Mouse (Mus musculus) gastrocnemius, postnatal 14 days (tissue): ENCODE results near the gene Calml4. TPM values are rescaled to one million over a fixed set of nuclear protein-coding genes. Genes with fewer than 3 reads are reported as not detected.
A peak's percentile ranks its signal among the peaks of the same experiment; 100 is the strongest.

Source experiments
- DNase-seq: peaks from one replicate; pipeline ENCODE4 v3.0.0; 2021; ENCODE audit warnings: mixed read lengths
- intact Hi-C: fragments of 180-260 bp; cut with DNase I; formaldehyde crosslinking; loops from one replicate; pipeline ENCODE4 v1.15.1; 2025; ENCODE audit warnings: low total_unique reads
- total RNA-seq, 2 experiments: library from RNA; stranded (reverse); gene quantifications; 2 replicates each; pipeline ENCODE4 v1.2.3; 2021

The Calml4 gene
- total RNA-seq, 2 experiments from 2014 or later, result 1.8 to 3.4 TPM

DNA sequence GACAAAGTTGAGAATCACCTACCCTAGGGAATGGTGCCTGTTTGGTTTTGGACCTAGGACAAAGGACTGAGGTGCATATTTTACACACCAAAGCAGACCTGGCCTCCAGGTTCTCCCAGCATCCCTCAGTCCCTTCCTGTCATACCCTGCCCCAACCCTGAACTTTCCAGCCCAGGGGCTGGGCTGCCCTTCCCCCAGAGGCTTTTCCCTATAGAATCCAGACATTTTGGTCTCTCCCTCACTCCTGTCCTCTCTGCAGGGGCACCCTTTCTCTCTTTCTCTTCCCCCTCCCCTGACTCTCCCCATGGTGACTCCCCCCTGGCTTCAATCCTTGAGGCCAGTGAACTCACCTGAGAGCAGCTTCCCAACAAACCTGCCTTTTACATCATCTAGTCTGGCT, 12.8 kb downstream of the Calml4 start:
- DNase-seq, result no peak
- intact Hi-C loops, result no loop called here

DNA sequence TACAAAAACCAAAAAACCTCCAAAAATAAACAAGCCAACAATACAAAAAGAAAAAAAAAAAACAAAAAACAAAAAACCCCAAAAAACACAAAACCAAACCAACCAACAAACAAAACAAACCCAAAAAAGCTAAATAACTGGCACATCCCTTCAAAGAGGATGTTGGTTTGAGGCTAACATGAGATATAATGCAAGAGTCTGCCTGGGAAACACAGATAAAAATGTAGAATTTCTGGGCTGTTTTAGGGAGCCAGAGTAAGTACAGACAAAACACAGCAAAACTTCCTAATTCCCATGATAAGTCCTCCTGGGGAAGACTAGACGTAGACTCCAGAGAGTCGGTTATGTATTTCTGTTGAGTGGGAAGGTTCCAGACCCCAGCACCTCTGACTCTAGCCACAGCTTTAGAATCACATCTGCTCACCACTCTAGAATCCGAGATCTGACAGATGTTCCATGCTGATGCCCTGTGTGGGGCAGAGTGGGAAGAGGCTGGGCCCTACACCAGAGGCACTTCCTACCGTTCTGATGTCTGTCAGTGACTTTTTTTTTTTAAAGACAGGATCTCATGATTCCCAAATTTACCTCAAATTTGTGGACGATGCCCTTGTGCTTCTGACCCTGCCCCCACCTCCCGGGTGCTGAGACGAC, 19.2 kb downstream of the Calml4 start:
- intact Hi-C loops, result no loop called here
- no peak for DNase-seq

DNA sequence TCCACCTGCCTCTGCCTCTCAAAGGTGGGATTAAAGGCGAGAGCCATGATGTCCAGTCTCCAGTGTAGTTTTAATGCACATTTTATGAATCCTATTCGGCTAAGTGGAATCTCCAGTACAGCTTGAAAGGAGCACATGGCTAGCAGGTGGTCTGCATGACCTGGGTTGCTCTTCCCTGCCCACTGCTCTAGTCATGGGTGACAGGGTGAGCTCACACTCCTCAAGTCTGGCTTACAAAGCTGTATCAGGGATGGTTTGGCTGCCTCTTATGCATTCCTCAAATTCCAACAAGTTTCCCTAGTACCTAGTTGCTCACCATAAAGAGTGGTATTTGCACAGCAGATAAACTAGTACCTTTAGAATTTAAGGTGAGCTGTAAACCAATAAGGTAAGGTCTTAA, 19.9 kb downstream of the Calml4 start:
- no peak for DNase-seq
- intact Hi-C loops, result no loop called here

DNA sequence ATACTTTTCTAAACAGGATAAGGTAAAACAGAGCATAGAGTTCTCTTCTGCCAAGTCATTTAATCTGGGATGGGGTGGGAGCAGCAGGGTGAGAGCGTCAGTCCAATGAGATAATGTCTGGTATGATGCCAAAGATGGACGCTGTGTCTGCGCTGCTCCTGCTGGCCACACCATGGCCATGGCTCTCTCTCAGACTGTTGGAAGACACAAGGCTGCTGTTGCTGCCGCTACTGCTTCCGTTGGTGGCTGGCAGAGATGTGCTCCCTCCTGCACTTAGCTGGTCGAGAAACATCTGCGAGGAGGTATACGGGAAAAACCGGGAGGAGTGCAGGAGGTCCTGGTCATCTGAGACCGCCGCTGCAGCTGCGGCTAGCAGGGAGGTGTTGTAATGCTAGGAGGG, 24.0 kb downstream of the Calml4 start:
- DNase-seq, result peak; percentile 54
- intact Hi-C loops, result no loop called here

DNA sequence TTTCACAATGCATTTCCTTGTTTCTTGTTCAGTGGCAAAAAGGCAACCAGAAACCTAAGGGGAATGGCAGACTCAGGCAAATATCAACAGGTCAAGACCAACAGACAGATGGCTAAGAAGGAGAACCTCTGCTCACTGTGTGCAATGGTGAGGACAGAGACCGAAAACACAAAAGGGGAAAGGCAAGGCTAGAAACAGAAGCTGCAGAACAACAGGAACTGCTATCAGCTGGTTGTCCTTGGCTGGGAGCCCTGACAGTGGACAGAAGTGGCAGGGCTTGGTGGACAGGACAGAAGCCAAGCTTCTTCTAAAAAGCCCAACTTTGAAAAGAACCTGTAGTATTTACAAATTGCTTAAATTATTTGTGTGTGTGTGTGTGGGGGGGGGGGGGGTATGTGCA, 36.6 kb downstream of the Calml4 start:
- peak; percentile 45 for DNase-seq
- intact Hi-C loops, result no loop called here

DNA sequence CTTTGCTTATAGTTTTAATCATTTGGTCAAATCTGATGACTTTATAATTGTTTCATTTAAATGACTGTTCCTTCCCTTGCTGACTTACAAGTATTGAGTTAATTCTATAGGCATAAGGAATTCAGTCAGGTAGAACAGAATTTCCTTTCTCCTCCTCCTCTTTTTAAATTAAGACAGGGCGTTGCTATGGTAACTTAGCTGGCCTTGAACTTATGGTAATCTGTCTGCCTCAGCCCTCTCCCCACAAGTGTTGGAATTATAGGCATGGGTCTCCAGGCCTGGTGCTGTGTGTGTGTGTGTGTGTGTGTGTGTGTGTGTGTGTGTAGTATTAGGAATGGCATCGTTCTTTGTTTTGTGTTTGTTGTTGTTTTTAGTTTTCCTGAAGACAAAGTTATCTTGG, 43.9 kb downstream of the Calml4 start:
- no peak for DNase-seq
- intact Hi-C loops, result loop anchor here (2.0 kb wide), 1 partner anchor 43 kb away; no protein-coding TSS in a partner anchor

DNA sequence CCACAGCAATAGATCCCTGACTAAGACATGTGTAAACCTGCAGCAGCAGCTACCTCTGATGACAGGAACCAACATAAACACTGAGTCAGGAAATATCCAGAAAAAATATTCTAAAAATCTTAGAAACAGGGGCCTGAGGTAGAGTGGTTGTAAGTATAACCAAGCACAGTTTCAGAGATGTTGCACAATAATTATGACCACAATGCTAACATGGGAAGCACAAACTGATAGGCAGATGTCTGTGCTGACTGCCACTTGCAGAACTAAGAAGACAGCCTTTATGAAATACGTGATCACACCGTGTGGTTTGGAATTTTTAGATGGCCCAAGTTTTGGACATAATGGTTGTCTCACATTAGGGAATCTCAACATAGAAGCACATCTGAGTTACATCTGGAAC, 46.0 kb downstream of the Calml4 start:
- intact Hi-C loops, result loop anchor here (2.0 kb wide), 1 partner anchor 41 kb away; no protein-coding TSS in a partner anchor
- DNase-seq, result no peak

DNA sequence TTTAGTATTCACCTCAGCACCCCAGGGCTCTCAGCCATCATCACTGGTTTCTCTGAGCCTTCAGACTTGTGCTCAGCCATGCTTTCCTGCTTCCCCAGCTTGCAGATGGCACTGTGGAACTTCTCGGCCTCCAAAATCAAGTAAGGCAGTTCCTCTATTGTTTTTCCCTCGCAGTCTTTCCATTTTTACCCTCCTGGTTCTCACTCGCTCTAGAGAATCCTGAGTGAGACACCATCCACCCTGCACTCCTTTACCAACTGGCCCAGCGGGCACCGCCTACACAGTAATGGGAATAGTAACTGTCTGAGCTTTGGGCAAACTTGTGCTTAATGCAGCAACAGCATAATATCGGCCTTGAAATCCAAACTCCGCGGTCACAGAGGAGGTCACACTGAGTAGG, 47.2 kb downstream of the Calml4 start:
- intact Hi-C loops, result no loop called here
- no peak for DNase-seq

DNA sequence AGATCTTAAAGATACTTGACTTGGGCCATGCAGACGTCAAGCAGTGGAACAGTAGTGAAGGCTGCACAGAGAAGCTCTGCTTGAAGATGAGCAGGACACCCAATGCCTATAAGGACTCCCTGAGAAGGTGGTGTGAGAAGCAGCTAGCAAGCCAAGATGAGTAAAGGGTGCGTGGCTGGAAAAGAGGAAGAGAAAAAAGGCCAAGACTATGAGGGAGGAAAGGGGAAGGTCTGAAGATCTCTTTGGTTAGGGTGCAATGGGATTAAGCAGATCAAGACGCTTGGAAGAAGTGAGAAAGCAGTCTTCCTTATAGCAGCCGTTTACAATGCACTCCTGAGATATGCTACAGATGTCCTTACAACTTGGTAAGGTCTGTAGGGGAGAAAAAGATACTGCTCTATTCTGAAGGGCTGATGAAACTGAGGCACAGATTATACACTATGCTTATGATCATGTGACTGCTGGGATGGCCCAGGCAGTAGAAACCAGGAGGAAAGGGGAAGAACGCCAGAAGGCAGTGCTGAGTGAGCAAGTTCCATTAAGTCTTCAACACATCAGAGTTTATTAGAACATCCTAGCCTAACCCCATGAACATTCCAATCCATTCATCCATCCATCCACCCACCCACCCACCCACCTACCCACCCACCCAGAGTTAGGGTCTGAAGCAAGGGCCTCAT, 55.6 kb downstream of the Calml4 start:
- no peak for DNase-seq
- intact Hi-C loops, result no loop called here

DNA sequence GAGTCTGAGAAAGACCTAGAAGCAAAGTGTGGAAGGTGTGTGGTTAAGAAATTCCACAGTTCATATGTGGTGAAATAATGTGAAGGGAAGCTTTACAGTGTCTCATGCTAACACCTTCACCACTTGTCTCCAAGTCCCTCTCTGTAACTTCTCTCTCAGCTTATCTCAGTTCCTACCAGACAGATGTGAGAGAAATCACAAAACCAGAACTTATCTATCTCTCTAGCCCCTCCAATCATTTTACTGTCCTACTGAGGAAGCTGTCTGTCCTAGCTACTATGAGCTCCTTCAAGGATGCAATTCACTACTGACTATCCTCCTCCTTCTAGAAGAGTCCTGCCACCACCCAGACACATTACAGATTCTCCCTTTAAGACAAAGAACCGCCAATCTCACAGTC, 59.2 kb downstream of the Calml4 start:
- no peak for DNase-seq
- intact Hi-C loops, result no loop called here

DNA sequence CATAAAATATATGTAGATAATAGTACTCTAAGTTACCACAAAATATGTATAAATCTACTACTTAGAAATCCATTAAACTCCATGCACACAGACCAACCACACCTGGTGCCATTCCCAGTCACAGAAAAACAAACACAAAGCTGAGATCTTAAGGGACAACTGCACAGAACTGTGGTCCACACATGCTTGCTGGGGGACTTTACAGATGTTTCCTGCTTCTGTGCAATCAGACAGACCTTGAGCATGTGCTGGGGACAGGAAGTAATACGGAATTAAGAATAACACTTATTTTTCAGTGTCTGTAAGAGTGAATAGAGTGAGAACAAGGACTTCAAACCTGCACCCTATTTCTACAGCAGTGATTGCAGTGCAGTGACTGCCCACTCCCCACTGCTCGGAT, 63.0 kb downstream of the Calml4 start:
- intact Hi-C loops, result no loop called here
- no peak for DNase-seq

DNA sequence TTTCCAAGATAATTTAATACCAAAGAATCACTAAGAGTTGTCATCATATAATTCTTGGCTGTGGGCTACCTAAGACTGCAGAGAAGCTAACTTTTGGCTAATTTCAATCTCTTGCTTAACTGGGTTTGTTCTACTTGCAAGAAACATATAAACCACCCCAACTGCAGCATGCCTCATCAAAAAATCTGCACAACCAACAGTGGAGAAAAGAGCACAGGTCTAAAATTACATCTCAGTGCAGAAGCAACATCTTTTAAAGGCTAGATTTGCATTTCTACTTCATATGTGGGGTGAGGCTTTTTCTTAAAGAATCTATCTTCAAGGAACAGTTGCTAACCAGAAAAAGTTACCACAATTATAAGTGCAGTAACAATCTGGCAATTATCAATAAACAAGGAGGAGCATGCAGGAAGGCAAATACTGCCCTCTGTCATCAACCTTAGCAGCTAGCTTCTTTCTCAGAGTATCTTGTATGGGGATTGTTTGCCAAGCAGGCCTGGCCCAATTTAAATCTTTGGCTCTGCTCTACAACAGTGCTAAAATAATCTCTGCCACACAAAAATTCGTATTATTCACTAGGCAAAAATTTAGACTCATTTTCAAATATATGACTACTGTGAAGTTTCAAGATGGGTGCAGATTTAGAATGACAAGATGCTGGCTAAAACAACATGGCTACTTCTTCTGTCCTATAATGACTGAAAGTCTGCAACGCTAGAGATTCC, 67.2 kb downstream of the Calml4 start:
- intact Hi-C loops, result no loop called here

More for the DNA sequence above, 67.2 kb downstream of the Calml4 start:
- DNase-seq, result no peak

Other genes starting within 250 kb of the Calml4 start
- 1 to 10 TPM; 5.0 to 7.6 TPM for gene Itga11, start 180.3 kb upstream of the Calml4 start, total RNA-seq
- gene Fem1b, start 46.1 kb upstream of the Calml4 start, total RNA-seq, result 10 to 100 TPM; 15.9 to 19.0 TPM
- 10 to 100 TPM; 10.3 to 10.6 TPM for gene Cln6, start 19.3 kb upstream of the Calml4 start, total RNA-seq
- 10 to 100 TPM; 13.8 to 15.8 TPM for gene Pias1, start 129.8 kb downstream of the Calml4 start, total RNA-seq